Mouse (Mus musculus): Measurements from ENCODE around the gene Vmn1r183.
"Not testable (repeated sequence)": the region's sequence is repeated elsewhere in the genome, so short reads cannot be mapped to it uniquely, and the experiment has no call there.

Vmn1r183 gene

GRCm38 (mm10) chr7:24052660-24053304 lies at the start of gene Vmn1r183:
Gene Vmn1r183, plus strand, starts transcription at chr7:24053254.
- DNase-seq (ENCODE audit: low spot score): no peak

- not testable (repeated sequence) for DNase-seq (ENCODE audit: low spot score)
These were observed 21.4 kb downstream of the Vmn1r183 start for GRCm38 (mm10) chr7:24074424-24074823.

GRCm38 (mm10) chr7:24081634-24082431 lies 28.8 kb downstream of the Vmn1r183 start, which contains the start of gene Zfp180:
Gene Zfp180, plus strand, starts transcription at chr7:24081924.
- DNase-seq (ENCODE audit: low spot score): peak; percentile 85

GRCm38 (mm10) chr7:24082457-24083235 lies 29.6 kb downstream of the Vmn1r183 start:
- no peak for DNase-seq (ENCODE audit: low spot score)

GRCm38 (mm10) chr7:24086871-24087270 lies 33.8 kb downstream of the Vmn1r183 start:
- DNase-seq (ENCODE audit: low spot score): no peak

GRCm38 (mm10) chr7:24087485-24088125 lies 34.6 kb downstream of the Vmn1r183 start:
- DNase-seq (ENCODE audit: low spot score): no peak

GRCm38 (mm10) chr7:24104403-24104802 lies 51.3 kb downstream of the Vmn1r183 start:
- DNase-seq (ENCODE audit: low spot score): no peak

- DNase-seq (ENCODE audit: low spot score): no peak
These were observed 52.2 kb downstream of the Vmn1r183 start for GRCm38 (mm10) chr7:24105144-24105703.

GRCm38 (mm10) chr7:24110839-24111238 lies 57.8 kb downstream of the Vmn1r183 start:
- no peak for DNase-seq (ENCODE audit: low spot score)

GRCm38 (mm10) chr7:24111772-24112155 lies 58.7 kb downstream of the Vmn1r183 start:
- no peak for DNase-seq (ENCODE audit: low spot score)

- DNase-seq (ENCODE audit: low spot score): peak; percentile 35
These were observed 59.3 kb downstream of the Vmn1r183 start, which contains the start of gene Zfp112 for GRCm38 (mm10) chr7:24112156-24112856. Gene Zfp112, plus strand, starts transcription at chr7:24112314.

- no peak for DNase-seq (ENCODE audit: low spot score)
These were observed 59.9 kb downstream of the Vmn1r183 start for GRCm38 (mm10) chr7:24113001-24113400.

Data from layer of hippocampus, adult 9-10 months (tissue).